Mouse (Mus musculus) midbrain, embryonic 14.5 days (tissue): ENCODE results near the gene Zdhhc22. TPM values are rescaled to one million over a fixed set of nuclear protein-coding genes. Genes with fewer than 3 reads are reported as not detected.

ENCODE experiments used
- ATAC-seq: fragments of 200-750 bp; cut with Nextera tagmentation; 2 replicates; pipeline ENCODE4 v1.8.0; 2017; ENCODE audit warnings: moderate number of reproducible peaks, moderate library complexity; ENCODE audit not compliant: low FRiP score, low TSS enrichment
- DNase-seq: peaks from one replicate; pipeline ENCODE4 v3.0.0-alpha.2; 2015
- H3K27ac ChIP-seq: fragments of 300-500 bp; sonication (generic); replicated peaks from 2 replicates; pipeline ENCODE4 v1.5.1; 2014; ENCODE audit warnings: mild to moderate bottlenecking, low read depth, low read length, moderate library complexity
- H3K27me3 ChIP-seq: fragments of 300-500 bp; sonication (generic); 2 replicates; pipeline ENCODE4 v1.6.1; 2014; ENCODE audit warnings: low read length, control low read depth, mixed read lengths; ENCODE audit not compliant: control insufficient read depth, insufficient read depth
- H3K36me3 ChIP-seq: fragments of 300-500 bp; sonication (generic); 2 replicates; pipeline ENCODE4 v1.6.1; 2014; ENCODE audit warnings: low read length, control low read depth; ENCODE audit not compliant: control insufficient read depth, insufficient read depth
- H3K4me1 ChIP-seq: fragments of 300-500 bp; sonication (generic); 2 replicates; pipeline ENCODE4 v1.6.1; 2014; ENCODE audit warnings: mild to moderate bottlenecking, antibody characterized with exemption, low read length, control low read depth; ENCODE audit not compliant: control insufficient read depth, insufficient read depth
- H3K4me2 ChIP-seq: fragments of 300-500 bp; sonication (generic); 2 replicates; pipeline ENCODE4 v1.6.1; 2014; ENCODE audit warnings: mild to moderate bottlenecking, low read length, moderate library complexity
- H3K4me3 ChIP-seq: fragments of 300-500 bp; sonication (generic); replicated peaks from 2 replicates; pipeline ENCODE4 v1.5.1; 2014; ENCODE audit warnings: low read depth, low read length
- H3K9ac ChIP-seq: fragments of 300-500 bp; sonication (generic); replicated peaks from 2 replicates; pipeline ENCODE4 v1.6.1; 2014; ENCODE audit warnings: mild to moderate bottlenecking, low read length, moderate library complexity
- H3K9me3 ChIP-seq: fragments of 300-500 bp; sonication (generic); 2 replicates; pipeline ENCODE4 v1.6.1; 2016; ENCODE audit warnings: low read length, control low read depth, mixed read lengths; ENCODE audit not compliant: control insufficient read depth
- WGBS: fragments of 180-500 bp; shearing (Covaris S2); extraction: QIAGEN DNeasy Blood & Tissue Kit; methylation state at CpG from one replicate; pipeline ENCODE4 v1.1.7; 2014; 5-methylcytosine and 5-hydroxymethylcytosine counted together
- microRNA-seq: library from miRNA; unstranded; fragments of <30 nt; microRNA quantifications from one replicate; pipeline ENCODE4, GENCODE M21; 2016
- polyA plus RNA-seq: library from polyadenylated mRNA; unstranded; fragments of >200 nt; fragmentation: Nextera tagmentation; extraction: Ambion mirVana; gene quantifications from 2 replicates; pipeline ENCODE4 v1.2.1, GENCODE M21; 2014

The Zdhhc22 gene
- polyA plus RNA-seq, 1 experiment from 2014 or later = 10.7 TPM

DNA sequence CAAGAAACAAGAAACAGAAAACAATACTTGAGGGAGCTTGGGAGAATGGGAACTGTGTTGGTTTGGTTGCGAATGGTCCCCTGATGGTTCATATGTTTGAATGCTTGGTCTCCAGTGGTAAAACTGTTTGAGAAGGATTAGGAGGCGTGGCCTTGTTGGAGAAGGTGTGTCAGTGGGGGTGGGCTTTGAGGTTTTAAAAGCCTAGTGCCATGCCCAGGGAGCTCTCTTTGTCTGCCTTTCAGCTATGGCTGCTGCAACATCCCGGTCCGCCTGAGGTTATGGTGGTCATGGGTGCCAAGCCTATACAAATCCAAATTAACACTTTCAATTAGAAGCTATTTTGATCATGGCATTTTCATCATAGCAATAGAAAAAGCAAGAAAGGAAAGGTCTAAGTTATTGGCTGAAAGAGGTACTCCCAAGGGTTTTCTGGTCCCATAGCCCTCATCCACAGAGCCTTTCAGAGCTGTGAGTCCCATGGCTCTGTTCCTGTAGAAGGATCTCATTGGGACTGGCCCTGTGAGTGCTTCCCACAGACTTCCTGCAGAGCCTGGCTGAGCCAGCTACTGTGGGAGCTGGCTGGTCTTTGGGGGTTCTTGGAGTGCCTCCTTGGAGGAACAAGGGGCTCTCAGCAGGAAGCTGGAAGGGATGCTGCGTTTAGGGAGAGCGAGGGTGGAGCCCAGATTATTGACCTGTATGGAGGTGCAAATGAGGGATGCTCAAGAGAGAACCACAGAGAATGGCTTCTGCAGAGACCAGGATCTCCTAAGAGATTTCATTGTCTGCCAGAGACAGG lies 59.1 kb downstream of the Zdhhc22 start:
- Histone ChIP-seq H3K27ac (no peak overlapping the region), H3K27me3 (no peaks in the 10 kb centered on the region), H3K9ac (no peak overlapping the region), H3K4me1 (peaks cover 15% of the 10 kb centered on the region; the same call in 1 of the 2 replicates), H3K36me3 (no peaks in the 10 kb centered on the region), H3K4me3 (no peak overlapping the region), H3K9me3 (peaks cover 7% of the 10 kb centered on the region), H3K4me2 (no peak overlapping the region)
- WGBS = 73% methylated on average over 6 of the region's 6 CpGs
- DNase-seq (no peak), ATAC-seq (no peak)

Small RNA genes lying within 50 kb of the gene (microRNA-seq; reads per million reads assigned to microRNA genes)
- not detected for gene Gm25847

Other genes starting within 250 kb of the Zdhhc22 start
- 71.6 and 80.2 TPM in 2 replicates for gene Irf2bpl, start 105.6 kb downstream of the Zdhhc22 start, polyA plus RNA-seq
- 42.5 and 61.0 TPM in 2 replicates for gene Cipc, start 43.4 kb downstream of the Zdhhc22 start, polyA plus RNA-seq
- gene Tmem63c, start 30.9 kb upstream of the Zdhhc22 start, polyA plus RNA-seq = 9.1 and 13.5 TPM in 2 replicates
- gene Ngb, start 112.1 kb upstream of the Zdhhc22 start, polyA plus RNA-seq = 3.8 and 5.1 TPM in 2 replicates
- gene Gstz1, start 156.7 kb upstream of the Zdhhc22 start, polyA plus RNA-seq = 29.9 and 30.8 TPM in 2 replicates
- gene Pomt2, start 157.5 kb upstream of the Zdhhc22 start, polyA plus RNA-seq = 12.2 and 16.6 TPM in 2 replicates
- gene Samd15, start 209.3 kb upstream of the Zdhhc22 start, polyA plus RNA-seq = 1.2 and 2.6 TPM in 2 replicates
- gene Tmed8, start 210.0 kb upstream of the Zdhhc22 start, polyA plus RNA-seq = 6.5 and 6.9 TPM in 2 replicates
- gene Noxred1, start 248.3 kb upstream of the Zdhhc22 start, polyA plus RNA-seq = 0.81 and 1.0 TPM in 2 replicates